Mouse (Mus musculus) ES-Bruce4 (cell line): ENCODE measurements at regions not wholly inside any gene's neighbourhood (a gene's known extent, or its start where the extent isn't known, plus 50 kb on each side); places are given as distances from the start of the nearest gene placed in this dataset.

Experiments
- CTCF ChIP-seq: IDR thresholded peaks from one replicate; pipeline ENCODE4 v1.8.1; 2011; ENCODE audit warnings: low read depth, low read length
- EP300 ChIP-seq: IDR thresholded peaks from 2 replicates; pipeline ENCODE4 v1.6.1; 2011; ENCODE audit warnings: low read depth, low read length; ENCODE audit not compliant: insufficient read depth
- POLR2A ChIP-seq: IDR thresholded peaks from one replicate; pipeline ENCODE4 v1.8.1; 2011; ENCODE audit warnings: low read length; ENCODE audit not compliant: insufficient read depth

DNA sequence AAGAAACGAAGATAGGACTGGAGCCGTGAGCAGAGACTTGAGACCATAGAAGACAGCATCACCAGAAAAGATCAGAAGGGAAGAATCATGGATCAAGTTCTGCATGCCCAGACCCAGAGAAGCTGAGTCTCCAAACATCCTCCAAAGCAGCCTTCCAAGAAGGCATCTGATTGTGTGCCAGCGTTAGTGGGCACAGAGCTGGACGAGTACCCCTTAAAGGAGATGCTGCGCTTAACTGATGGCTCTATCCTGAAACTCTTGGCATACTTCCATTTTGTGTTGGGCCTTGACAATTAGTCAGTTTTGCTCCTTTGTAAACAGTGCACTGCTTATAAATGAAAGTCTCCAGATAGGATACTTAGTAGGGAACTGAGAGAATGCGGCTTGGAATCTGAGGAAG, 119.8 kb downstream of the Il20rb start:
- no peak for TF ChIP-seq POLR2A
- TF ChIP-seq CTCF, result no peak
- no peak for TF ChIP-seq EP300
